Mouse (Mus musculus) kidney, embryonic 14.5 days (tissue): ENCODE measurements around the gene 5730409E04Rik. TPM values are rescaled to one million over a fixed set of nuclear protein-coding genes. Genes with fewer than 3 reads are reported as not detected.

Experiments used
- ATAC-seq: fragments of 200-750 bp; cut with Nextera tagmentation; 2 replicates; pipeline ENCODE4 v1.8.0; 2017; ENCODE audit warnings: moderate number of reproducible peaks, mild to moderate bottlenecking, moderate TSS enrichment, moderate library complexity; ENCODE audit not compliant: low FRiP score, low TSS enrichment
- H3K27ac ChIP-seq: fragments of 300-500 bp; sonication (generic); 2 replicates; pipeline ENCODE4 v1.5.1; 2014; ENCODE audit warnings: low read depth, mild to moderate bottlenecking, low read length, moderate library complexity, mixed read lengths
- H3K27me3 ChIP-seq: fragments of 300-500 bp; sonication (generic); 2 replicates; pipeline ENCODE4 v1.6.1; 2014; ENCODE audit warnings: mild to moderate bottlenecking, low read length; ENCODE audit not compliant: control insufficient read depth, insufficient read depth
- H3K36me3 ChIP-seq: fragments of 300-500 bp; sonication (generic); 2 replicates; pipeline ENCODE4 v1.6.1; 2014; ENCODE audit warnings: low read length, mixed read lengths; ENCODE audit not compliant: control insufficient read depth, insufficient read depth
- H3K4me1 ChIP-seq: fragments of 300-500 bp; sonication (generic); 2 replicates; pipeline ENCODE4 v1.6.1; 2014; ENCODE audit warnings: low read length, mixed read lengths; ENCODE audit not compliant: control insufficient read depth, insufficient read depth
- H3K4me2 ChIP-seq: fragments of 300-500 bp; sonication (generic); replicated peaks from 2 replicates; pipeline ENCODE4 v1.6.1; 2014; ENCODE audit warnings: low read depth, mild to moderate bottlenecking, low read length
- H3K4me3 ChIP-seq: fragments of 300-500 bp; sonication (generic); 2 replicates; pipeline ENCODE4 v1.5.1; 2014; ENCODE audit warnings: mild to moderate bottlenecking, low read length
- H3K9ac ChIP-seq: fragments of 300-500 bp; sonication (generic); 2 replicates; pipeline ENCODE4 v1.6.1; 2014; ENCODE audit warnings: low read depth, mild to moderate bottlenecking, low read length, moderate library complexity
- H3K9me3 ChIP-seq: fragments of 300-500 bp; sonication (generic); 2 replicates; pipeline ENCODE4 v1.6.1; 2016; ENCODE audit warnings: low read length; ENCODE audit not compliant: control insufficient read depth
- WGBS: fragments of 180-500 bp; shearing (Covaris S2); extraction: QIAGEN DNeasy Blood & Tissue Kit; methylation state at CpG from one replicate; pipeline ENCODE4 v1.1.7; 2014; 5-methylcytosine and 5-hydroxymethylcytosine counted together
- polyA plus RNA-seq: library from polyadenylated mRNA; unstranded; fragments of >200 nt; fragmentation: Nextera tagmentation; extraction: Ambion mirVana; gene quantifications from 2 replicates; pipeline ENCODE4 v1.2.1, GENCODE M21; 2014

Gene 5730409E04Rik
- polyA plus RNA-seq, 1 experiment from 2014 or later = 2.6 TPM

- Histone ChIP-seq H3K4me2 (peak overlapping the region; percentile 60), H3K27ac (no peak overlapping the region), H3K4me3 (peak overlapping the region; percentile 39), H3K9ac (peak overlapping the region; percentile 53; the same call in 1 of the 2 replicates), H3K4me1 (peaks cover 8% of the 10 kb centered on the region; the same call in 1 of the 2 replicates), H3K36me3 (no peaks in the 10 kb centered on the region), H3K9me3 (no peaks in the 10 kb centered on the region), H3K27me3 (peaks cover 14% of the 10 kb centered on the region; the same call in 1 of the 2 replicates)
- no peak for ATAC-seq
- 20% methylated on average over 13 of the region's 13 CpGs for WGBS
These were observed 10.8 kb downstream of the 5730409E04Rik start for GRCm38 (mm10) chr4:126620349-126620874.

DNA sequence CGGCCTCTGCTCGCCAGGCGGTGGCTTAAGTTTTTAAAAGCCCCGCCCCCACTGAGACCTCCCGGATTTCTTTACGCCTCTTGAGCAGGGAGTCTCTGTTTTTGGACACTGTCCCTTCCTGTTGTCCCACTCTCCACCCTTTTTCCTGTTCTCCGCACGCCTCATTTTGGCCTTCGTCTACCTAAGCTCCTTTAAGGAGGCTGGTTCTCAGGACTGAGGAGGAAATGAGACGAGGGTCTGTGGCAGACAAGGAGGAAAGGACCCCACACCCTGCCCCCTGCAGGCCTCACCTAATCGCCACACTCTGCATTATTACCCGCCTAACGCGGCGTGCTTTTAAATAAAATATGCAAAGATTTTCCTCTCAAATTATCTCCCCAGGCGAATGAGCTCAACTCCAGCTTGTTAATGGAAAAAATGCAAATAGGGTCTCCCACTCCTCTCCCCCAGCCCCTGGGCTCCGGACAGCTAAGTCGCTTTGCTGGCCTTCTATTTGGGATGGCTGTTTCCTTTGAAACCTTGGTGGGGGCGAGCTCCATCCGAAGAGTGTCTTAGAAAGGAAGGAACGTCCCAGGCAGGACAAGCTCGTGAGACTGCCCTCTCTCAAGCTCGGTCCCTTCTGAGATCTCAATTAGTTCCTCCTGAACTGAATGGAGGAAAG, 17.5 kb downstream of the 5730409E04Rik start:
- peak overlapping the region; percentile 46 for H3K4me2 ChIP-seq
- 2% methylated on average over 23 of the region's 23 CpGs for WGBS
- peak overlapping the region; percentile 18; the same call in 1 of the 2 replicates for H3K4me3 ChIP-seq
- H3K4me1 ChIP-seq = no peaks in the 10 kb centered on the region
- ATAC-seq = peak; percentile 60; the same call in 1 of the 2 replicates
- no peaks in the 10 kb centered on the region for H3K9me3 ChIP-seq
- H3K9ac ChIP-seq = no peak overlapping the region
- no peaks in the 10 kb centered on the region for H3K27me3 ChIP-seq
- H3K36me3 ChIP-seq = no peaks in the 10 kb centered on the region
- no peak overlapping the region for H3K27ac ChIP-seq

GRCm38 (mm10) chr4:126631922-126632321, 22.3 kb downstream of the 5730409E04Rik start:
- H3K9me3 ChIP-seq = no peaks in the 10 kb centered on the region
- no peak overlapping the region for H3K4me2 ChIP-seq
- ATAC-seq = no peak
- H3K27ac ChIP-seq = no peak overlapping the region
- H3K36me3 ChIP-seq = no peaks in the 10 kb centered on the region
- H3K27me3 ChIP-seq = peaks cover 13% of the 10 kb centered on the region
- no peaks in the 10 kb centered on the region for H3K4me1 ChIP-seq
- no peak overlapping the region for H3K9ac ChIP-seq
- no peak overlapping the region for H3K4me3 ChIP-seq
- WGBS = 44% methylated on average over 2 of the region's 2 CpGs

- no peaks in the 10 kb centered on the region for H3K9me3 ChIP-seq
- H3K4me3 ChIP-seq = no peak overlapping the region
- H3K4me1 ChIP-seq = no peaks in the 10 kb centered on the region
- H3K9ac ChIP-seq = no peak overlapping the region
- H3K36me3 ChIP-seq = no peaks in the 10 kb centered on the region
- H3K27me3 ChIP-seq = peaks cover 15% of the 10 kb centered on the region
- no peak for ATAC-seq
- WGBS = 60% methylated on average over 3 of the region's 3 CpGs
- no peak overlapping the region for H3K4me2 ChIP-seq
- no peak overlapping the region for H3K27ac ChIP-seq
These were observed 23.1 kb downstream of the 5730409E04Rik start for GRCm38 (mm10) chr4:126632668-126633067.

- no peaks in the 10 kb centered on the region for H3K9me3 ChIP-seq
- no peak overlapping the region for H3K4me3 ChIP-seq
- H3K27me3 ChIP-seq = peaks cover 25% of the 10 kb centered on the region
- WGBS = 19% methylated on average over 11 of the region's 11 CpGs
- H3K36me3 ChIP-seq = no peaks in the 10 kb centered on the region
- ATAC-seq = no peak
- no peak overlapping the region for H3K4me2 ChIP-seq
- no peaks in the 10 kb centered on the region for H3K4me1 ChIP-seq
- H3K9ac ChIP-seq = no peak overlapping the region
- no peak overlapping the region for H3K27ac ChIP-seq
These were observed 26.7 kb downstream of the 5730409E04Rik start for GRCm38 (mm10) chr4:126636330-126636729.

GRCm38 (mm10) chr4:126637446-126637845, 27.8 kb downstream of the 5730409E04Rik start:
- Histone ChIP-seq H3K4me1 (no peaks in the 10 kb centered on the region), H3K4me3 (no peak overlapping the region), H3K27ac (no peak overlapping the region), H3K36me3 (no peaks in the 10 kb centered on the region), H3K4me2 (no peak overlapping the region), H3K9ac (no peak overlapping the region), H3K9me3 (no peaks in the 10 kb centered on the region), H3K27me3 (peaks cover 25% of the 10 kb centered on the region)
- no peak for ATAC-seq
- 75% methylated on average over 4 of the region's 4 CpGs for WGBS

GRCm38 (mm10) chr4:126639339-126639738, 29.7 kb downstream of the 5730409E04Rik start:
- no peak for ATAC-seq
- WGBS = 63% methylated on average over 7 of the region's 7 CpGs

GRCm38 (mm10) chr4:126641901-126642300, 32.3 kb downstream of the 5730409E04Rik start:
- Histone ChIP-seq H3K9ac (no peak overlapping the region), H3K4me1 (no peaks in the 10 kb centered on the region), H3K27me3 (peaks cover 13% of the 10 kb centered on the region; the same call in 1 of the 2 replicates), H3K9me3 (no peaks in the 10 kb centered on the region), H3K36me3 (no peaks in the 10 kb centered on the region), H3K4me2 (no peak overlapping the region), H3K27ac (no peak overlapping the region), H3K4me3 (no peak overlapping the region)
- WGBS = 28% methylated on average over 9 of the region's 9 CpGs
- ATAC-seq = no peak

More at GRCm38 (mm10) chr4:126639339-126639738, 29.7 kb downstream of the 5730409E04Rik start:
- Histone ChIP-seq H3K9me3 (no peaks in the 10 kb centered on the region), H3K4me2 (no peak overlapping the region), H3K4me1 (no peaks in the 10 kb centered on the region), H3K9ac (no peak overlapping the region), H3K4me3 (no peak overlapping the region), H3K36me3 (no peaks in the 10 kb centered on the region), H3K27me3 (peaks cover 25% of the 10 kb centered on the region), H3K27ac (no peak overlapping the region)

- Histone ChIP-seq H3K4me2 (no peak overlapping the region), H3K36me3 (no peaks in the 10 kb centered on the region), H3K9ac (no peak overlapping the region), H3K27me3 (peaks cover 11% of the 10 kb centered on the region; the same call in 1 of the 2 replicates), H3K27ac (no peak overlapping the region), H3K9me3 (no peaks in the 10 kb centered on the region), H3K4me3 (no peak overlapping the region), H3K4me1 (no peaks in the 10 kb centered on the region; the same call in 1 of the 2 replicates)
- ATAC-seq = no peak
- 60% methylated on average over 4 of the region's 4 CpGs for WGBS
These were observed 34.2 kb downstream of the 5730409E04Rik start for GRCm38 (mm10) chr4:126643815-126644214.
